ENCODE assay signal across 18 mouse cellular contexts in the genomic region with DNA sequence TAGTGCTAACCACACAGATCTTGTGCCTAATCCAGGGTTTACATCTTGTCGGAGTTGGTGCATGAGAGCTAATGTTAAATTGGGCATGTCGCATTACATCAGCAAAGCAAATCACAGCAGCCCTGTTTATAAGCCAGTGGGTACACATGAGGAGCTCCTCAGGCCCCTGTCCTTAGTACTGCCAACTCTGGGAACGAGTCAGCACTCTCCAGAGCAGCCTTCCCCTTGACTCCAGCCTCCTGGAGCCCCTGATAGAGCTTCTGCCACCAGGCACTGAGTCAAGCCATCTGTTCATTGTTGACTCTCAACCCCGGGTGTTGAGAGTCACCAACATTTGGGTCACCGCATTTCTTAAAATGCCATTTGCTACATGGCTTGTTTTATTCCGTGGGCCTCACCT.
DNase-seq lines count a peak whose midpoint lies in the region; ATAC-seq and TF ChIP-seq lines count a peak whose summit lies in the region.
"Had no signal": no experiment of that assay in that cellular context is flagged by ENCODE, and none has a peak within 500 bp of the region (broad histone marks: within the 10 kb centered on the region; RNA-seq: fewer than 3 reads in every experiment).

No protein-coding gene starts in this region.

- peaks cover 21% of the 10 kb centered on the region for H3K4me1 ChIP-seq in heart, postnatal 0 days (ENCODE audit: control insufficient read depth, insufficient read depth)
- H3K4me1 ChIP-seq: limb, embryonic 12.5 days had no signal

- H3K27me3 ChIP-seq in heart, postnatal 0 days (ENCODE audit: control insufficient read depth, insufficient read depth, low read length): no peaks in the 10 kb centered on the region
- H3K27me3 ChIP-seq: embryonic facial prominence, embryonic 13.5 days; limb, embryonic 12.5 days had no signal

- 0 out of 2 replicates have a peak, but pooled peaks cover 2% of the 10 kb centered on the region for H3K36me3 ChIP-seq in heart, postnatal 0 days (replicated peaks; ENCODE audit: control insufficient read depth, insufficient read depth, low read length)
- H3K36me3 ChIP-seq: forebrain, embryonic 10.5 days had no signal

- no peak overlapping the region for H3K4me3 ChIP-seq in heart, postnatal 0 days (ENCODE audit: low read depth, low read length)
- H3K4me3 ChIP-seq: embryonic facial prominence, embryonic 13.5 days; forebrain, embryonic 10.5 days; limb, embryonic 12.5 days; myocyte had no signal

- WGBS in heart, postnatal 0 days: 35% methylated on average over 6 of the region's 6 CpGs

- no peak overlapping the region for H3K9ac ChIP-seq in heart, postnatal 0 days (replicated peaks; ENCODE audit: low read depth, low read length)
- H3K9ac ChIP-seq: embryonic facial prominence, embryonic 13.5 days; limb, embryonic 12.5 days had no signal

- H3K9me3 ChIP-seq in heart, postnatal 0 days (replicated peaks; ENCODE audit: control insufficient read depth, low read length): no peaks in the 10 kb centered on the region
- H3K9me3 ChIP-seq: embryonic facial prominence, embryonic 13.5 days; forebrain, embryonic 10.5 days; limb, embryonic 12.5 days had no signal

- DNase-seq in heart, adult 18-20 months: peak; percentile 26 to 54
- no peak for DNase-seq in heart, postnatal 25 days (ENCODE audit: low spot score)
- peak; percentile 69 for DNase-seq in cerebellum, adult 11 months
- peak; percentile 74 to 84 for DNase-seq in cerebellum, postnatal 14 days
- peak; percentile 61 for DNase-seq in heart, postnatal 0 days (ENCODE audit: low spot score)
- DNase-seq in adrenal gland, postnatal 36 days: no peak
- no peak for DNase-seq in right cerebral cortex, postnatal 14 days
- DNase-seq in gastrocnemius, adult 18-20 months (ENCODE audit: low spot score): no peak
- DNase-seq: adrenal gland, adult 8-10 months; gastrocnemius, postnatal 14 days; kidney, postnatal 14 days; layer of hippocampus, postnatal 36 days; thymus, adult 2 months had no signal

- no peak for TF ChIP-seq EP300 in heart, postnatal 0 days (IDR thresholded peaks at IDR 0.05; ENCODE audit: low read depth)

- 0 out of 2 replicates have a peak overlapping the region, but pooled peaks have one; percentile 5 for H3K4me2 ChIP-seq in heart, postnatal 0 days (ENCODE audit: low read depth, low read length)
- H3K4me2 ChIP-seq: embryonic facial prominence, embryonic 13.5 days; limb, embryonic 12.5 days; midbrain, embryonic 11.5 days had no signal

- H3K27ac ChIP-seq in heart, postnatal 0 days (ENCODE audit: low read depth): peak overlapping the region; percentile 67
- H3K27ac ChIP-seq: embryonic facial prominence, embryonic 13.5 days; forebrain, embryonic 10.5 days; limb, embryonic 12.5 days had no signal

- intact Hi-C loops in heart, postnatal 25 days (cut with DNase I): no loop called here

- peak; percentile 88 for ATAC-seq in heart, postnatal 0 days (ENCODE audit: insufficient read depth, low read depth)

- TF ChIP-seq CTCF in heart, postnatal 0 days (IDR thresholded peaks at IDR 0.05; ENCODE audit: low read depth): no peak

Comparison
In these comparisons a context has a peak if more than half of its experiments do, and no peak if none do; other contexts are left out.
1. DNase-seq: peak in heart, adult 18-20 months (2 of 2), cerebellum, adult 11 months (single experiment), cerebellum, postnatal 14 days (2 of 2) and heart, postnatal 0 days (single experiment); none in heart, postnatal 25 days (single experiment), adrenal gland, postnatal 36 days (0 of 2), right cerebral cortex, postnatal 14 days (single experiment) and gastrocnemius, adult 18-20 months (single experiment).